ENCODE assay signal across 8 mouse cellular contexts in the genomic region with DNA sequence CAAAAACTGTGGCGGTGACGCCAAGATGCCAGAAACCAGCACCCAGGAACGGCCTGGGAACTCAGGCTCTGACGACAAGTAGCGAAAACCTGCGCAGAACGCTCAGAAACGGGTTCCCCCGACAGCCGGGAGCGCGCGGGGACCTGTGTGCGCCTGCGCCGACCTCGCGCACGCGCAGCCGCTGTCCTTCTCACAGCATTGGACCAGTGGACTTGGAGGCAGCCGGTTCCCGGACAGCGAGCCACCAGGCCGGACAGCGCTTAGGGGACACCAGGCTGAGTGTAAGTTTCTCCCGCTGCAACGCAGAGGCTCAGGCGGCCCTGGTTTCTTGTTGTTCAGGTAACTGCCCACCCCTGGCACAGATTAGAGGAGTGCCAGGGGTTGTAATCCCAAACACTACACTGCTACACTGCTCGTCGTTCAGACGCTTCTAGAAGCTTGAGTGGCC. TPM values are rescaled to one million over a fixed set of nuclear protein-coding genes. Genes with fewer than 3 reads are reported as not detected.
DNase-seq lines count a peak whose midpoint lies in the region; ATAC-seq and TF ChIP-seq lines count a peak whose summit lies in the region.

A gene (plus strand): TSS at position 167 of the 448 bp plus-strand sequence.

- intact Hi-C loops in heart, postnatal 36 days (cut with DNase I): no loop called here

- ATAC-seq in forebrain, embryonic 16.5 days: peak; percentile 84
- peak; percentile 90 for ATAC-seq in lung, embryonic 15.5 days (ENCODE audit: borderline replicate concordance, extremely low read depth, low FRiP score, low TSS enrichment)

- no peaks in the 10 kb centered on the region for H3K27me3 ChIP-seq in forebrain, embryonic 16.5 days (replicated peaks; ENCODE audit: control insufficient read depth, insufficient read depth, low read length)
- H3K27me3 ChIP-seq in lung, embryonic 15.5 days: no peaks in the 10 kb centered on the region

- in situ Hi-C loops in ES-E14 (cut with MboI; ENCODE audit: low sequenced_read_pairs in 2 of 2, unreplicated experiment in 2 of 2): no loop called here

- H3K4me1 ChIP-seq in ES-E14 (ENCODE audit: control insufficient read depth in 2 of 2, insufficient read depth in 2 of 2, low read length in 2 of 2, poor library complexity in 1 of 2): peaks cover 2 to 8% of the 10 kb centered on the region in 2 experiments; a peak in 3 of 4 replicates
- H3K4me1 ChIP-seq in forebrain, embryonic 16.5 days (replicated peaks; ENCODE audit: control insufficient read depth, insufficient read depth, low read length): peaks cover 26% of the 10 kb centered on the region
- peaks cover 24% of the 10 kb centered on the region for H3K4me1 ChIP-seq in lung, embryonic 15.5 days

- peak within 1 kb of the TSS; percentile 74 to 92 for H3K4me3 ChIP-seq in ES-E14 (ENCODE audit: insufficient read depth in 1 of 2, low read depth in 1 of 2, low read length in 2 of 2, poor library complexity in 1 of 2, severe bottlenecking in 1 of 2)
- H3K4me3 ChIP-seq in forebrain, embryonic 16.5 days (replicated peaks; ENCODE audit: low read length): peak within 1 kb of the TSS; percentile 91
- H3K4me3 ChIP-seq in lung, embryonic 15.5 days: peak within 1 kb of the TSS; percentile 68

- H3K4me2 ChIP-seq in forebrain, embryonic 16.5 days (ENCODE audit: low read length): peak within 1 kb of the TSS; percentile 68
- peak within 1 kb of the TSS; percentile 70 for H3K4me2 ChIP-seq in lung, embryonic 15.5 days

- H3K36me3 ChIP-seq in ES-E14 (ENCODE audit: control insufficient read depth, insufficient read depth, low read length, poor library complexity, severe bottlenecking): 0 out of 2 replicates have a peak, but pooled peaks cover 2% of the 10 kb centered on the region
- H3K36me3 ChIP-seq in forebrain, embryonic 16.5 days (ENCODE audit: control insufficient read depth, insufficient read depth): no peaks in the 10 kb centered on the region
- 0 out of 2 replicates have a peak, but pooled peaks cover 2% of the 10 kb centered on the region for H3K36me3 ChIP-seq in lung, embryonic 15.5 days

- WGBS in forebrain, embryonic 16.5 days: 0% methylated on average over 32 of the region's 32 CpGs
- WGBS in lung, embryonic 15.5 days: under 1% methylated on average over 32 of the region's 32 CpGs

- peak within 1 kb of the TSS; percentile 86 for H3K9ac ChIP-seq in ES-E14 (ENCODE audit: insufficient read depth, low read depth, low read length, poor library complexity, severe bottlenecking)
- H3K9ac ChIP-seq in forebrain, embryonic 16.5 days (replicated peaks; ENCODE audit: low read depth, low read length): peak within 1 kb of the TSS; percentile 89
- peak within 1 kb of the TSS; percentile 82 for H3K9ac ChIP-seq in lung, embryonic 15.5 days

- no peaks in the 10 kb centered on the region for H3K9me3 ChIP-seq in ES-E14 (ENCODE audit: control insufficient read depth, insufficient read depth, low read depth, low read length)
- no peaks in the 10 kb centered on the region for H3K9me3 ChIP-seq in forebrain, embryonic 16.5 days (ENCODE audit: control insufficient read depth, low read length)
- H3K9me3 ChIP-seq in lung, embryonic 15.5 days: no peaks in the 10 kb centered on the region

- H3K27ac ChIP-seq in ES-E14 (ENCODE audit: insufficient read depth, low read depth, low read length, poor library complexity, severe bottlenecking): no peak within 1 kb of the TSS
- H3K27ac ChIP-seq in forebrain, embryonic 16.5 days (ENCODE audit: low read length): peak within 1 kb of the TSS; percentile 89
- H3K27ac ChIP-seq in lung, embryonic 15.5 days: peak within 1 kb of the TSS; percentile 83

- peak; percentile 73 for DNase-seq in ES-E14 (ENCODE audit: low read depth, low spot score)
- peak; percentile 93 for DNase-seq in cerebellum, adult 11-12 months
- peak; percentile 88 to 90 for DNase-seq in heart, postnatal 36 days
- peak; percentile 82 to 87 for DNase-seq in layer of hippocampus, adult 8-10 months (ENCODE audit: low spot score in 2 of 2)
- peak; percentile 88 for DNase-seq in ovary, adult 18-20 months (ENCODE audit: low spot score)
- peak; percentile 85 for DNase-seq in thymus, postnatal 0 days (ENCODE audit: low spot score)

TF ChIP-seq in ES-E14, 5 proteins besides CTCF, POLR2A, EP300 and RAD21:
- TF ChIP-seq CHD2 (IDR thresholded peaks at IDR 0.05; ENCODE audit: low read depth, low read length) (no peak), HCFC1 (IDR thresholded peaks at IDR 0.05; ENCODE audit: borderline replicate concordance, insufficient read depth, low read length) (0 out of 2 replicates have a peak, but pooled peaks have one; percentile 50), ZC3H11A (IDR thresholded peaks at IDR 0.05; ENCODE audit: borderline replicate concordance, low read depth, low read length) (no peak), ZNF384 (IDR thresholded peaks at IDR 0.05; ENCODE audit: low read depth, low read length) (no peak)

RNA-seq across cellular contexts. Expression of the gene that starts here (rescaled TPM):
- total RNA-seq in ES-E14 (2012; rRNA removed): 45.1 and 50.6 TPM in 2 replicates
- 33.9 and 43.2 TPM in 2 replicates for polyA plus RNA-seq in forebrain, embryonic 16.5 days (2015; fragmentation: Nextera tagmentation; extraction: Ambion mirVana)
- 10 to 100 TPM; 23.4 to 27.0 TPM for total RNA-seq in heart, postnatal 36 days (2021)
- 10 to 100 TPM; 65.4 to 75.8 (median 72.2) TPM for total RNA-seq in layer of hippocampus, adult 8-10 months (2022)
- polyA plus RNA-seq in lung, embryonic 15.5 days (2015; fragmentation: Nextera tagmentation; extraction: Ambion mirVana): 30.4 and 32.3 TPM in 2 replicates
- 23.9 and 25.4 TPM in 2 replicates for polyA plus RNA-seq in thymus, postnatal 0 days (2015; fragmentation: Nextera tagmentation; extraction: Ambion mirVana)
